Mouse (Mus musculus) liver, adult (tissue): ENCODE results near the gene Grb7.

ENCODE experiments used
- GATA4 ChIP-seq: IDR thresholded peaks from 2 replicates; pipeline ENCODE4 v1.6.1; 2014; ENCODE audit warnings: mild to moderate bottlenecking, low read length; ENCODE audit not compliant: insufficient replicate concordance

Grb7 gene

GRCm38 (mm10) chr11:98497388-98498288 lies 51.4 kb downstream of the Grb7 start:
- no peak for TF ChIP-seq GATA4

DNA sequence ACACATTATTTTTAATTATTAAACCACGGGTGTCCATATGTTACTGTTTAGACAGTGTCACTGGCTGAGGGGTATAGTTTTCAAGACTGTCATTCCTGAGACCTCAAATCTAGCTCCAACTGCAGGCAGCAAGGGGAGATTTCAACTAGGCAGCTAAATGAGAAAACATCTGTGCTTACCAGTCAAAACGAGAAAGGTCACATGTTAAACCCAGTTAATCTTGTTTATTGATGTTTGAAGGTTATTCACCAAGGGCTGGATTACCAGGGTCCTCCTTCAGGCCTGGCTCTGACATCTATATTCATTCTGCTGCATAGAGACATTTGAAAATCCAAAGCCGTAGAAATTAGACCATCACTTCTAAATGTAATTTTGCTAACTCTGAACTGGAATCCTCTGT lies 58.7 kb downstream of the Grb7 start:
- TF ChIP-seq GATA4 = no peak
